Mouse (Mus musculus): ENCODE results near the gene Supt5. TPM values are rescaled to one million over a fixed set of nuclear protein-coding genes. Genes with fewer than 3 reads are reported as not detected.

Supt5 gene
- total and polyA plus RNA-seq, 3 experiments, result 66.0 to 448 (median 156) TPM

GRCm38 (mm10) chr7:28334534-28334933 is 4.0 kb downstream of the Supt5 start:
- Histone ChIP-seq H3K36me3 (ENCODE audit: control insufficient read depth in 1 of 2, insufficient read depth in 2 of 2, low read length in 2 of 2) (peaks cover 9 to 11% of the 10 kb centered on the region in 2 experiments), H3K27me3 (ENCODE audit: control insufficient read depth in 1 of 2, insufficient read depth in 2 of 2, low read length in 2 of 2) (no peaks in the 10 kb centered on the region)
- TF ChIP-seq POLR2A (IDR thresholded peaks at IDR 0.05; ENCODE audit: control insufficient read depth in 1 of 2, insufficient read depth in 1 of 2, low read depth in 1 of 2, low read length in 2 of 2, poor library complexity in 1 of 2), result no peak
- no peak for TF ChIP-seq ZMIZ1 (IDR thresholded peaks at IDR 0.05; ENCODE audit: low read depth, low read length)
- TF ChIP-seq UBTF (IDR thresholded peaks at IDR 0.05; ENCODE audit: borderline replicate concordance, insufficient read depth, low read depth, low read length), result no peak
- TF ChIP-seq CTCF (IDR thresholded peaks at IDR 0.05 in 2 of 3, conservative IDR thresholded peaks at IDR 0.05 in 1 of 3; ENCODE audit: control insufficient read depth in 1 of 3, insufficient read depth in 1 of 3, low read depth in 2 of 3, low read length in 3 of 3, poor library complexity in 1 of 3, severe bottlenecking in 1 of 3), result no peak
- no peak for TF ChIP-seq GATA1 (IDR thresholded peaks at IDR 0.05; ENCODE audit: low read depth, low read length)
- TF ChIP-seq MYC (IDR thresholded peaks at IDR 0.05; ENCODE audit: low read depth, low read length), result no peak
- no peak for TF ChIP-seq TAL1 (IDR thresholded peaks at IDR 0.05; ENCODE audit: low read length)
- TF ChIP-seq ZC3H11A (IDR thresholded peaks at IDR 0.05; ENCODE audit: low read depth, low read length), result no peak
- no peak for TF ChIP-seq ZKSCAN1 (IDR thresholded peaks at IDR 0.05; ENCODE audit: low read depth, low read length)
- TF ChIP-seq ELF1 (IDR thresholded peaks at IDR 0.05; ENCODE audit: low read depth, low read length), result no peak
- no peak for TF ChIP-seq ETS1 (IDR thresholded peaks at IDR 0.05; ENCODE audit: low read depth, low read length)
- no peak for TF ChIP-seq E2F4 (IDR thresholded peaks at IDR 0.05; ENCODE audit: borderline replicate concordance, low read depth, low read length)
- TF ChIP-seq MAZ (IDR thresholded peaks at IDR 0.05; ENCODE audit: low read depth, low read length), result no peak
- no peak for TF ChIP-seq HCFC1 (IDR thresholded peaks at IDR 0.05; ENCODE audit: low read depth, low read length)
- no peak for TF ChIP-seq GABPA (IDR thresholded peaks at IDR 0.05; ENCODE audit: low read depth, low read length)
- no peak for TF ChIP-seq ZNF384 (IDR thresholded peaks at IDR 0.05; ENCODE audit: low read depth, low read length)
- no peak for TF ChIP-seq MAX (IDR thresholded peaks at IDR 0.05; ENCODE audit: low read length)

GRCm38 (mm10) chr7:28328260-28328659 is 10.3 kb downstream of the Supt5 start:
- TF ChIP-seq TCF12 (IDR thresholded peaks at IDR 0.05; ENCODE audit: low read depth, low read length) (no peak), KAT2A (conservative IDR thresholded peaks at IDR 0.05; ENCODE audit: low read depth, low read length) (no peak), MYB (IDR thresholded peaks at IDR 0.05; ENCODE audit: low read depth, low read length) (no peak), E2F4 (IDR thresholded peaks at IDR 0.05; ENCODE audit: borderline replicate concordance, low read depth, low read length) (no peak), TAL1 (IDR thresholded peaks at IDR 0.05; ENCODE audit: low read length) (no peak), GATA1 (IDR thresholded peaks at IDR 0.05; ENCODE audit: low read depth, low read length) (no peak), GABPA (IDR thresholded peaks at IDR 0.05; ENCODE audit: low read depth, low read length) (no peak), BHLHE40 (IDR thresholded peaks at IDR 0.05; ENCODE audit: borderline replicate concordance, low read depth, low read length) (no peak)
- Histone ChIP-seq H3K27me3 (ENCODE audit: control insufficient read depth in 1 of 2, insufficient read depth in 2 of 2, low read length in 2 of 2) (no peaks in the 10 kb centered on the region), H3K9me3 (replicated peaks; ENCODE audit: insufficient read depth, low read length) (no peaks in the 10 kb centered on the region), H3K4me3 (ENCODE audit: control insufficient read depth in 1 of 2, insufficient read depth in 1 of 2, low read depth in 2 of 2, low read length in 2 of 2) (no peak overlapping the region), H3K79me2 (ENCODE audit: control insufficient read depth, insufficient read depth, low read length, poor library complexity) (peaks cover 1% of the 10 kb centered on the region; the same call in 1 of the 2 replicates), H3K4me1 (ENCODE audit: control insufficient read depth in 1 of 2, insufficient read depth in 2 of 2, low read length in 2 of 2) (peaks cover 6 to 8% of the 10 kb centered on the region in 2 experiments), H3K27ac (ENCODE audit: control insufficient read depth, low read depth, low read length) (no peak overlapping the region), H3K36me3 (ENCODE audit: control insufficient read depth in 1 of 2, insufficient read depth in 2 of 2, low read length in 2 of 2) (peaks cover 7 to 41% of the 10 kb centered on the region in 2 experiments), H3K9ac (ENCODE audit: control insufficient read depth, low read depth, low read length, poor library complexity, severe bottlenecking) (no peak overlapping the region)
- no peak for DNase-seq (ENCODE audit: low read depth, low spot score)

More at GRCm38 (mm10) chr7:28334534-28334933, 4.0 kb downstream of the Supt5 start:
- peaks cover 50% of the 10 kb centered on the region for H3K79me2 ChIP-seq (ENCODE audit: control insufficient read depth, insufficient read depth, low read length, poor library complexity)
- H3K9ac ChIP-seq (ENCODE audit: control insufficient read depth, low read depth, low read length, poor library complexity, severe bottlenecking), result no peak overlapping the region
- no peak overlapping the region for H3K4me3 ChIP-seq (ENCODE audit: control insufficient read depth in 1 of 2, insufficient read depth in 1 of 2, low read depth in 2 of 2, low read length in 2 of 2)
- no peak for DNase-seq (ENCODE audit: low read depth, low spot score)
- H3K27ac ChIP-seq (ENCODE audit: control insufficient read depth, low read depth, low read length), result no peak overlapping the region
- H3K9me3 ChIP-seq (replicated peaks; ENCODE audit: insufficient read depth, low read length), result no peaks in the 10 kb centered on the region
- H3K4me1 ChIP-seq (ENCODE audit: control insufficient read depth in 1 of 2, insufficient read depth in 2 of 2, low read length in 2 of 2), result 0 out of 4 replicates have a peak, but pooled peaks cover 0 to 6% of the 10 kb centered on the region in 2 experiments

All from MEL (cell line).